Mouse (Mus musculus) G1E (cell line): ENCODE measurements around the gene Tex26.

ENCODE experiments used
- CTCF ChIP-seq: IDR thresholded peaks from 2 replicates; pipeline ENCODE4 v1.5.1; 2012; ENCODE audit warnings: low read depth, low read length, inconsistent platforms, mixed read lengths
- GATA2 ChIP-seq: IDR thresholded peaks from 2 replicates; pipeline ENCODE4 v1.6.1; 2012; ENCODE audit warnings: low read depth, low read length, inconsistent platforms, borderline replicate concordance
- POLR2AphosphoS5 ChIP-seq: IDR thresholded peaks from 2 replicates; pipeline ENCODE4 v1.6.1; 2012; ENCODE audit warnings: low read depth, low read length, inconsistent platforms; ENCODE audit not compliant: insufficient replicate concordance

- TF ChIP-seq CTCF (no peak), POLR2AphosphoS5 (no peak), GATA2 (no peak)
Measured at GRCm38 (mm10) chr5:149506033-149506432, 66.6 kb downstream of the Tex26 start.
